Mouse (Mus musculus): ENCODE measurements at regions not wholly inside any gene's neighbourhood (a gene's known extent, or its start where the extent isn't known, plus 50 kb on each side); places are given as distances from the start of the nearest gene placed in this dataset.

- no peak for DNase-seq (ENCODE audit: low spot score in 2 of 2)
- intact Hi-C loops (cut with DNase I): no loop called here
Observed at GRCm38 (mm10) chr8:115496016-115496415, 211.6 kb downstream of the Maf start.

GRCm38 (mm10) chr8:115494353-115494752 is 213.2 kb downstream of the Maf start:
- intact Hi-C loops (cut with DNase I): no loop called here
- DNase-seq (ENCODE audit: low spot score in 2 of 2): no peak

GRCm38 (mm10) chr8:115486904-115487303 is 220.7 kb downstream of the Maf start:
- intact Hi-C loops (cut with DNase I): no loop called here
- no peak for DNase-seq (ENCODE audit: low spot score in 2 of 2)

GRCm38 (mm10) chr8:115481136-115481535 is 226.5 kb downstream of the Maf start:
- DNase-seq (ENCODE audit: low spot score in 2 of 2): no peak
- intact Hi-C loops (cut with DNase I): no loop called here

GRCm38 (mm10) chr8:115478406-115479060 is 229.1 kb downstream of the Maf start:
- intact Hi-C loops (cut with DNase I): no loop called here
- DNase-seq (ENCODE audit: low spot score in 2 of 2): no peak

- intact Hi-C loops (cut with DNase I): no loop called here
- no peak for DNase-seq (ENCODE audit: low spot score in 2 of 2)
Observed at GRCm38 (mm10) chr8:115476071-115476470, 231.5 kb downstream of the Maf start.

GRCm38 (mm10) chr8:115475156-115475555 is 232.4 kb downstream of the Maf start:
- DNase-seq (ENCODE audit: low spot score in 2 of 2): no peak
- intact Hi-C loops (cut with DNase I): no loop called here

GRCm38 (mm10) chr8:115473974-115474373 is 233.6 kb downstream of the Maf start:
- DNase-seq (ENCODE audit: low spot score in 2 of 2): no peak
- intact Hi-C loops (cut with DNase I): no loop called here

- DNase-seq (ENCODE audit: low spot score in 2 of 2): peak; percentile 8 to 11
- intact Hi-C loops (cut with DNase I): no loop called here
Observed at GRCm38 (mm10) chr8:115466553-115466952, 241.0 kb downstream of the Maf start.

GRCm38 (mm10) chr8:115466122-115466521 is 241.5 kb downstream of the Maf start:
- intact Hi-C loops (cut with DNase I): no loop called here
- peak; percentile 6 to 7 for DNase-seq (ENCODE audit: low spot score in 2 of 2)

GRCm38 (mm10) chr8:115462657-115463056 is 244.9 kb downstream of the Maf start:
- intact Hi-C loops (cut with DNase I): no loop called here
- no peak for DNase-seq (ENCODE audit: low spot score in 2 of 2)

GRCm38 (mm10) chr8:115458119-115458518 is 249.5 kb downstream of the Maf start:
- intact Hi-C loops (cut with DNase I): no loop called here

GRCm38 (mm10) chr8:115450789-115451188 is 256.8 kb downstream of the Maf start:
- intact Hi-C loops (cut with DNase I): no loop called here
- DNase-seq (ENCODE audit: low spot score in 2 of 2): no peak

More at GRCm38 (mm10) chr8:115458119-115458518, 249.5 kb downstream of the Maf start:
- no peak for DNase-seq (ENCODE audit: low spot score in 2 of 2)

GRCm38 (mm10) chr8:115448367-115448766 is 259.2 kb downstream of the Maf start:
- intact Hi-C loops (cut with DNase I): no loop called here
- no peak for DNase-seq (ENCODE audit: low spot score in 2 of 2)

- intact Hi-C loops (cut with DNase I): no loop called here
- no peak for DNase-seq (ENCODE audit: low spot score in 2 of 2)
Observed at GRCm38 (mm10) chr8:115444519-115444918, 263.1 kb downstream of the Maf start.

- no peak for DNase-seq (ENCODE audit: low spot score in 2 of 2)
- intact Hi-C loops (cut with DNase I): no loop called here
Observed at GRCm38 (mm10) chr8:115441943-115442550, 265.5 kb downstream of the Maf start.

- no peak for DNase-seq (ENCODE audit: low spot score in 2 of 2)
- intact Hi-C loops (cut with DNase I): no loop called here
Observed at GRCm38 (mm10) chr8:115441323-115441722, 266.3 kb downstream of the Maf start.

- intact Hi-C loops (cut with DNase I): no loop called here
- DNase-seq (ENCODE audit: low spot score in 2 of 2): no peak
Observed at GRCm38 (mm10) chr8:115440151-115440550, 267.4 kb downstream of the Maf start.

GRCm38 (mm10) chr8:115439512-115439911 is 268.1 kb downstream of the Maf start:
- no peak for DNase-seq (ENCODE audit: low spot score in 2 of 2)
- intact Hi-C loops (cut with DNase I): no loop called here

GRCm38 (mm10) chr8:115437956-115438355 is 269.6 kb downstream of the Maf start:
- no peak for DNase-seq (ENCODE audit: low spot score in 2 of 2)

GRCm38 (mm10) chr8:115436356-115436721 is 271.3 kb downstream of the Maf start:
- DNase-seq (ENCODE audit: low spot score in 2 of 2): no peak
- intact Hi-C loops (cut with DNase I): no loop called here

More at GRCm38 (mm10) chr8:115437956-115438355, 269.6 kb downstream of the Maf start:
- intact Hi-C loops (cut with DNase I): no loop called here
